Mouse (Mus musculus): ENCODE measurements around the gene Stpg2. TPM values are rescaled to one million over a fixed set of nuclear protein-coding genes. Genes with fewer than 3 reads are reported as not detected.
"Not testable (repeated sequence)": the region's sequence is repeated elsewhere in the genome, so short reads cannot be mapped to it uniquely, and the experiment has no call there.

The Stpg2 gene
- total and polyA plus RNA-seq, 2 experiments from 2014 or later: 0.14 TPM; not detected in 1

DNA sequence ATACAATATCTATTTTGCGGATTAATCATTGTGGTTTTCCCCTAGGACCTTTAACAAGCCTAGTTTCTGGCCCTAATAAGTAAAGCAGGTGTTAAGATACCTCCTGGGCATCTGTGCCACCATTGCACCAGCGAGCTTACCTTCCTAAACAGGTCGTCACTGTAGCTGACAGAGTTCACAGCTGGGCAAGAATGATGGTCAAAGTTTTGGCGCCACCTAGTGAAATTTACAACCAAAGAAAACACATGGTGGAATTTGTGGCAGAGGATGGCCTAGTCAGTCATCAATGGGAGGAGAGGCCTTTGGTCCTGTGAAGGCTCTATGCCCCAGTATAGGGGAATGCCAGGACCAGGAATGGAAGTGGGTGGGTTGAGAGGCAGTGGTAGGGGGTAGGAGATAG is 41.0 kb downstream of the Stpg2 start:
- Histone ChIP-seq H3K9me3 (ENCODE audit: low read length) (no peaks in the 10 kb centered on the region), H3K4me2 (ENCODE audit: low read depth, low read length) (no peak overlapping the region), H3K4me3 (ENCODE audit: low read length) (no peak overlapping the region), H3K36me3 (ENCODE audit: insufficient read depth, low read length) (no peaks in the 10 kb centered on the region), H3K27me3 (ENCODE audit: insufficient read depth, low read length) (no peaks in the 10 kb centered on the region), H3K9ac (replicated peaks; ENCODE audit: low read length) (no peak overlapping the region), H3K27ac (no peak overlapping the region), H3K4me1 (ENCODE audit: insufficient read depth, low read length) (no peaks in the 10 kb centered on the region)
- peak; percentile 15; the same call in 1 of the 2 replicates for TF ChIP-seq CTCF (IDR thresholded peaks at IDR 0.05; ENCODE audit: low read depth)
- DNase-seq (ENCODE audit: low spot score) (no peak), ATAC-seq (no peak)
- WGBS: 49% methylated on average over 4 of the region's 4 CpGs

DNA sequence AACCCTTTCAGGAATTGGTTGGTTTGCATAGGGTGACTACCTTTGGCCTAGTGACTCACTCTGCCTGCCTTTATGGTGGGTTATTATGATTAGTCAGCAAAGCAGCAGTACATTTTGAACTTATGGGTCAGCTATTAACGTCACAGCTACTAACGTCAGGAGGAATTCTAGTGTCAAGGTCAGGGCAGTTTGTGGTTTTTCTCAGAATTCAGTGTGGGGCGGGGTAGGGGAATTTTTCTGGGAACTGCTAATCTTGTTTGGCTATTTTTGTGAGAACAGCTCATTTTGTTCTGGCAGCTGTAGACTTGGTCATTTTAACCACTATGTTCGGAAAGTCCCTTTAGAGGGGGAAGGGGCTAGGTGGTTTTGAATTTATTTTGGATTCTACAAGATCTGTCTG is 56.9 kb downstream of the Stpg2 start:
- not testable (repeated sequence) for H3K27me3 ChIP-seq (ENCODE audit: insufficient read depth, low read length)
- 82% methylated on average over 4 of the region's 4 CpGs for WGBS

GRCm38 (mm10) chr3:139297909-139298308 is 92.4 kb downstream of the Stpg2 start:
- Histone ChIP-seq H3K4me1 (ENCODE audit: insufficient read depth, low read length) (no peaks in the 10 kb centered on the region), H3K9me3 (ENCODE audit: low read length) (no peaks in the 10 kb centered on the region), H3K4me3 (ENCODE audit: low read length) (no peak overlapping the region), H3K36me3 (ENCODE audit: insufficient read depth, low read length) (no peaks in the 10 kb centered on the region), H3K4me2 (ENCODE audit: low read depth, low read length) (no peak overlapping the region), H3K27ac (no peak overlapping the region), H3K9ac (replicated peaks; ENCODE audit: low read length) (no peak overlapping the region), H3K27me3 (ENCODE audit: insufficient read depth, low read length) (no peaks in the 10 kb centered on the region)
- ATAC-seq (no peak), DNase-seq (ENCODE audit: low spot score) (peak; percentile 79)
- TF ChIP-seq CTCF (IDR thresholded peaks at IDR 0.05; ENCODE audit: low read depth): peak; percentile 75

More for the DNA sequence above, 56.9 kb downstream of the Stpg2 start:
- not testable (repeated sequence) for DNase-seq (ENCODE audit: low spot score); H3K9me3 ChIP-seq (ENCODE audit: low read length); H3K9ac ChIP-seq (replicated peaks; ENCODE audit: low read length); H3K27ac ChIP-seq; H3K4me2 ChIP-seq (ENCODE audit: low read depth, low read length); ATAC-seq; H3K4me1 ChIP-seq (ENCODE audit: insufficient read depth, low read length); H3K36me3 ChIP-seq (ENCODE audit: insufficient read depth, low read length); H3K4me3 ChIP-seq (ENCODE audit: low read length)

DNA sequence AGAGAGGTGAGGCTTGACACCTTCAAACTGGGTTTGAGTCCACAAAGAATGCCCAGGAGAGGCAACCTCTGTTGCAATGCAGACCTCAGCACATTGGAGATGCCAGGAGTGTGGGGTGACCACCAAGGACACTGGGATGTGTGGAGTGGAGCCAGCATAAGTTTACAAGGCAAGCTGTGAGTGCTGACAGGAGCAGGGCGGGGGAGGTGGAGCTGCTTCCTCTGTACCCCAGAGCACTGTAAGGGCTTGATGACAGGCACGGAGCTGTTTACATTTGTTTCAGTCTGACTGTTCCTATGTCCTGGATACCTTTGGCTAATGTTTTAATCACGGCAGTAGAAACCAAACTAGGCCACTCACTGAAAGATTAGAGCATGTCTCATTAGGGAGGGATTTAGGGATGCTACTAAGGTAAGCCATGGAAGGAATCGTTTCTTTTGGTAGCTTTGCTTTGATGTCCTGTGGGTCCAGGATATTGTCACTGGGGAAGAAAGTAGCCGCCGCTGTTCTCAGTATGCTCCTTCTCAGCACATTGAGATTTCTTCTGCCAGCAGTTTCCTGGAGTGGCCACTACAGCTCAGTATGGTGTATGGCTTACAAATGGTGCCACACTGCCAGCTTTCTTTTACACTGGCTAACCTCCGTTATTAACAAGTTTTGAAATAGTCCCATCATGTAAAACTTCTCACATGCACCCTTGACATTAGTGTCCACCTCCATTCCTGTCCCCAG is 102.8 kb downstream of the Stpg2 start:
- ATAC-seq (no peak), DNase-seq (ENCODE audit: low spot score) (no peak)
- no peak overlapping the region for H3K9ac ChIP-seq (replicated peaks; ENCODE audit: low read length)
- H3K4me3 ChIP-seq (ENCODE audit: low read length): no peak overlapping the region
- H3K4me1 ChIP-seq (ENCODE audit: insufficient read depth, low read length): no peaks in the 10 kb centered on the region
- no peak overlapping the region for H3K27ac ChIP-seq
- 48% methylated on average over 7 of the region's 7 CpGs for WGBS
- no peak overlapping the region for H3K4me2 ChIP-seq (ENCODE audit: low read depth, low read length)
- H3K9me3 ChIP-seq (ENCODE audit: low read length): no peaks in the 10 kb centered on the region
- TF ChIP-seq CTCF (IDR thresholded peaks at IDR 0.05; ENCODE audit: low read depth): no peak
- no peaks in the 10 kb centered on the region for H3K36me3 ChIP-seq (ENCODE audit: insufficient read depth, low read length)
- no peaks in the 10 kb centered on the region for H3K27me3 ChIP-seq (ENCODE audit: insufficient read depth, low read length)

DNA sequence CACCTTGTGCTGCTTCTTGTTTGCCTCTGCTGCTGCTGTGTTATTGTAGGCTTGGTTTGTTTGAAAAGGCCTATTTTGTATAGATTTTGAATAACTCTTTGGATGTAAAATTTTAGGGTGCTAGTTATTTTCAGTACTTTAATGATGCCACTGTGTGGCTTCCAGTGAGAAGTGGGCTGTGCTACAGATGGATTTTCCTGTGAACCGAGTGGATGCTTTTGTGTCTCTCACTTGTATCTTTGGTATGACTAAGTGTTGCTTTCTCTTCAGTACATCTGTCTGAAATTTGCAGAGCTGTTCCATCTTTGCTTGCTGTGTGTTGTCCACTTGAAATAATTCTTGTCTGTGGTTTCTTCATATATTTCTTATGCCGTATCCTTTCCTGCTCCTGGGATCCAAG is 106.2 kb downstream of the Stpg2 start:
- H3K9ac ChIP-seq (replicated peaks; ENCODE audit: low read length): no peak overlapping the region
- no peak overlapping the region for H3K4me2 ChIP-seq (ENCODE audit: low read depth, low read length)
- no peak overlapping the region for H3K4me3 ChIP-seq (ENCODE audit: low read length)
- no peaks in the 10 kb centered on the region for H3K4me1 ChIP-seq (ENCODE audit: insufficient read depth, low read length)
- TF ChIP-seq CTCF (IDR thresholded peaks at IDR 0.05; ENCODE audit: low read depth): no peak
- WGBS: 91% methylated on average over 2 of the region's 2 CpGs
- H3K27ac ChIP-seq: no peak overlapping the region
- ATAC-seq (no peak), DNase-seq (ENCODE audit: low spot score) (no peak)
- no peaks in the 10 kb centered on the region for H3K9me3 ChIP-seq (ENCODE audit: low read length)
- no peaks in the 10 kb centered on the region for H3K36me3 ChIP-seq (ENCODE audit: insufficient read depth, low read length)
- no peaks in the 10 kb centered on the region for H3K27me3 ChIP-seq (ENCODE audit: insufficient read depth, low read length)

DNA sequence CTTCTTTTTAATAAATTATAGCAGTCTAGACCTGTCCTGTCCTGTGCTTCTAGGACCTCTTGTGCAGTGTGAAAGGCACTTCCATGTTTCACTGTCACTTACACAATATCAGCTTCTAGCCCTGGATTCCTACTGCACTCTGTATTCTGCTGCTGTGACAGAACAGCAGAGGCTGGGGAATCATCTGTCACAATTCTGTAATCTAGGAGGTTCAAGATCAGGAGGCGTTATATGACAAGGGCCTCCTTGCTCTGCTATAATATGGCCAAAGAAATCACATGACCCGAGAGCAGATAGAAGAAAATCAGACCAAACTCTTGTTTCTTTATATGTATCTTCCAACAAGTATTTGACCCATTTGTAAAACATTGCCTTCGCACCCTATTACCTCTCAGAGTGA is 175.0 kb downstream of the Stpg2 start:
- DNase-seq (ENCODE audit: low spot score) (no peak), ATAC-seq (no peak)
- H3K9ac ChIP-seq (replicated peaks; ENCODE audit: low read length): no peak overlapping the region
- H3K27me3 ChIP-seq (ENCODE audit: insufficient read depth, low read length): no peaks in the 10 kb centered on the region
- H3K4me1 ChIP-seq (ENCODE audit: insufficient read depth, low read length): no peaks in the 10 kb centered on the region
- WGBS: 89% methylated on average over 3 of the region's 3 CpGs
- TF ChIP-seq CTCF (IDR thresholded peaks at IDR 0.05; ENCODE audit: low read depth): no peak
- no peak overlapping the region for H3K4me2 ChIP-seq (ENCODE audit: low read depth, low read length)
- H3K4me3 ChIP-seq (ENCODE audit: low read length): no peak overlapping the region
- H3K9me3 ChIP-seq (ENCODE audit: low read length): no peaks in the 10 kb centered on the region
- H3K36me3 ChIP-seq (ENCODE audit: insufficient read depth, low read length): no peaks in the 10 kb centered on the region
- no peak overlapping the region for H3K27ac ChIP-seq

- Histone ChIP-seq H3K27ac (no peak overlapping the region), H3K27me3 (ENCODE audit: insufficient read depth, low read length) (no peaks in the 10 kb centered on the region), H3K4me3 (ENCODE audit: low read length) (no peak overlapping the region), H3K9ac (replicated peaks; ENCODE audit: low read length) (no peak overlapping the region), H3K9me3 (ENCODE audit: low read length) (no peaks in the 10 kb centered on the region), H3K36me3 (ENCODE audit: insufficient read depth, low read length) (no peaks in the 10 kb centered on the region), H3K4me2 (ENCODE audit: low read depth, low read length) (peak overlapping the region; percentile 18; the same call in 1 of the 2 replicates), H3K4me1 (ENCODE audit: insufficient read depth, low read length) (no peaks in the 10 kb centered on the region)
- 29% methylated on average over 9 of the region's 9 CpGs for WGBS
- ATAC-seq (no peak), DNase-seq (ENCODE audit: low spot score) (peak; percentile 32)
- no peak for TF ChIP-seq CTCF (IDR thresholded peaks at IDR 0.05; ENCODE audit: low read depth)
Observed at GRCm38 (mm10) chr3:139397077-139397865, 191.8 kb downstream of the Stpg2 start.
